Mouse (Mus musculus) heart, adult 9 months (tissue): ENCODE measurements around the gene Ptprn2.
"Not testable (repeated sequence)": the region's sequence is repeated elsewhere in the genome, so short reads cannot be mapped to it uniquely, and the experiment has no call there.

Experiments
- DNase-seq, 2 experiments: peaks; one replicate each; pipeline ENCODE4 v3.0.0; 2022; ENCODE audit warnings: low spot score in 2 of 2

Ptprn2 gene

DNA sequence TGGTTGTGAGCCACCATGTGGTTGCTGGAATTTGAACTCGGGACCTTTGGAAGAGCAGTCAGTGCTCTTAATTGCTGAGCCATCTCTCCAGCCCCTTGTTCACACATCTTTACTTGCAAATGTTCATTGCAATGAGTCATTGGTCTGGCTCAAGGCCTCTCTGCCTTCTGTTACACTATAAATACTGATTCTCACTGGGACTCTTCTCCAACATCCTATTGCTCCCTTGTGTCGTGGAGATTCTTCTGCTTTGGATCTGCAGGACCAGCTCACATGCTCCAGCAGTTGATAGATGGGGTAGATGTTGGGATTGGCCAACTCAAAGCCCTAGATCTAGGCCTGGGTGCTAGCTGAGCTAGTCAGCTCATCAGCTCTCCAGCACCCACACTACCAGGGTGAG, 28.3 kb downstream of the Ptprn2 start:
- DNase-seq: not testable (repeated sequence)

DNA sequence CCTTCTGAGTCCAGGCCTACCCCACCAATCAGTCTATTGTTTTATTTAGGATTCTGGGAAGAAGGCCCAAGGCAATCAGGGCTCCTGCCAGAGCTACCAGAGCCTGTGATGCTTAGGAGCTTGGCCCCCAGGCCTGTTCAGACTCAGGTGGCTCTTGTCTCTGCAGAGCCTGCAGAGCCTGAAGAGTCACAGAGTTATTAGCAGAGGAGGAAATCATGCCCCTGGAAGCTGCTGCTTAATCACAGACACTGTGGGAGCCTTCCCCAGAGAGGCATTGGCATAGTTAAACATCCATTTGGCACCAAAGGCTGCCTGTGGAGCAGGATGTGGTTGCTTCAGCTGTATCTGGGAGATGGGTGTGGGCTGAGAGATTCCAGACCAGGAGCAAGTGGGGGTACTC, 30.3 kb downstream of the Ptprn2 start:
- DNase-seq: peak in 1 of 2 experiments; percentile 6

DNA sequence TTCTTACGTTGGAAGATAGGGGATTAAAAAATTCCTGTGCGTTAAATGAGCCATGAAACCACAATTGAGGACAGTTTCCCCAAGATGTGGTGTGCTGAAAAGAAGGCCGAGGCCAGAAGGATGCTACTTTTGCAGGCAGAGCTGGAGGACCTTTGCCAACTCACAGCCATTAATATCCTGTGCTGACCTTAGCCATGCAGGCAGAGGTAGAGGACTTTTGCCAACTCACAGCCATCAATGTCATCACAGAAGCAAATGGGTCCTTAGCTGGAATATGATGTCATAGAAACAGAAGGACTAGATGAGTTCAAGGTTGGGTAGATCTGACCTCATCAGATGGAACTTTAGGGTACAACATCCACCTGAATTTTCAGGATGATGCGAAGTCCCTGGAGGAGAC, 43.3 kb downstream of the Ptprn2 start:
- no peak for DNase-seq

DNA sequence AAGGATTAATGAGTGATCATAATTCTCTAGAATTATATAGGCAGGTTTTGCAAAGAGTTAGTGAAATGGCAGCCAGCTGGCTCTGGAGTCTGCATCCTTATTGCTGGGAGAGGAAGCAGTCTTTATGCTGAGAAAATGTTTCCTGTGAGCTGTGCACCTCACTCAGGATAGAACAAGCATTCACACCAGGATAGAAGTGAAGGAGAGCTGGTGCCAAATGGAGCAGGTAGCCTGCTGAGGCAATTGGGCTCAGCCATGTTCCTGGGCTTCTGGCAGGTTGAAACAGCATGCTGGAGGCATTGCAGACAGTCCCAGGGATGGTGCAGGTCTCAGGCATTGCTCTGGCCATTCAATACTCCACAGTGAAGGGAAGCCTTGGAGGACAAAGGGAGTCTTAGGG, 47.8 kb downstream of the Ptprn2 start:
- no peak for DNase-seq

DNA sequence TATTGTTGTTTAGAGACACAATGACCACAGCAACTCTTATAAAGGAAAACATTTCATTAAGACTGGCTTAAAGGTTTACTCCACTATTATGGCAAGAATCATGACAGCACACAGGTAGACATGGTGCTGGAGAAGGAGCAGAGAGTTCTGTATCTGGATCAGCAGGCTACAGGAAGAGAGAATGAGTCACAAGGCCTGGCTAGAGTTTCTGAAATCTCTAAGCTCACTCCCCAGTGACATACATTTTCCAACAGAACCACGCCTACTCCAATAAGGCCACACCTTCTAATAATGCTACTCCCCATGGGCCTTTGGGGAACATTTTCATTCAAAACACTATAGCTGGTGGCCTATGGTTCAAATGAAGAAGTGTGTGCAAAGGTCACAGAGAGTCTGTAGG, 53.8 kb downstream of the Ptprn2 start:
- no peak for DNase-seq

DNA sequence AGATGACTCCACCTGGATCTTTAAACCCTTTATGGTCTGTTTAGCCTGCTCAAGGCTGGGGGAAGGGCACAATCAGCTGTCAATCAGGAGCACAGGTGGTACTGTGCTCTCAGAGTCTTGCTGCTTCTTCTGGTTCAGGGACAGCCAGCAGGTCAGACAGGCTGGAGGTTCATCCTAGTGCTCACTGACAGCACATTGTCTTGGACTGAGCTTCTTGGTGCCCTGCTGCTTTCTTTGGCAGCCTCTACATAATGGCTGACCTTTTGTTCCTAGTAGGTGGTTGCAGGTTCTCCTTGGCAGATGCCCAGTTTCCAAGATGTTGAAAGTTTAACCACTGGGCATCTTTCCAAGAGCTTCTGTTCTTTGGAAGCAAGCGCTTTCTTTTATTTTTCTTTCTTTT, 55.1 kb downstream of the Ptprn2 start:
- DNase-seq: no peak

DNA sequence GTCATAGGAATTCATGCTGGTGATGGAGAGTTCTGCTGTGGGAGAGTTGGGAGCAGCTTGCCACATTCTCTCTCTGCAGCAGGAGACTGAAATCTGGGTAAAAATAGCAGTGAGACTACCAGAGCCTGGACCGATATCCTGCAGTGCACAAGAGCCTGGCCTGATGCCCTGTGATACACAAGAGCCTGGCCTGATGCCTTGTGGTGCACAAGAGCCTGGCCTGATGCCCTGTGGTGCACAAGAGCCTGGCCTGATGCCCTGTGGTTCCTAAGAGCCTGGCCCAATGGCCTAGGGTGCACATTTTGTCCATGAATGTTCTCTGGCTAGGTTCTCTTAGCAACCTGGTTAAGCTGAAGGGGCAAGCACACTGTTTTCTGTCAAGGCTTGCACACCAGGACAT, 64.5 kb downstream of the Ptprn2 start:
- DNase-seq: peak; percentile 56 to 76

DNA sequence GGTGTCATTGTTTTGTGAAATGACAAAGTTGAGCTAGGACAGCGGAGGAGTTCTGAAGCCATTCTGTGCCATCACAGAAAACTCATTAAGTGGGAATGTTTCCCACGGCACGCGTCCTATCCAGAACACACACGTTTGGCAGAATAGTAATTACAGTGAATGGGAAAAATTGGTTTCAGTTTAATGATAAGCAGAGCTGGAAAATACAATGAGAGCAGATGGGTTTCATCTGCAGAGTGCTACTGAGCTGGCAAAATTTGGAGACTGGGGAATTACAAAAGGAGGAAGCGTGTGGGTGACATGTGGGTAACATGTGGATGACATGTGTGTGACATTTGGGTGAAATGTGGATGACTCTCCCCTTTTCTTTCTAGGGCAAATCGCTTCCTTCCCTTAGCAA, 66.0 kb downstream of the Ptprn2 start:
- no peak for DNase-seq

DNA sequence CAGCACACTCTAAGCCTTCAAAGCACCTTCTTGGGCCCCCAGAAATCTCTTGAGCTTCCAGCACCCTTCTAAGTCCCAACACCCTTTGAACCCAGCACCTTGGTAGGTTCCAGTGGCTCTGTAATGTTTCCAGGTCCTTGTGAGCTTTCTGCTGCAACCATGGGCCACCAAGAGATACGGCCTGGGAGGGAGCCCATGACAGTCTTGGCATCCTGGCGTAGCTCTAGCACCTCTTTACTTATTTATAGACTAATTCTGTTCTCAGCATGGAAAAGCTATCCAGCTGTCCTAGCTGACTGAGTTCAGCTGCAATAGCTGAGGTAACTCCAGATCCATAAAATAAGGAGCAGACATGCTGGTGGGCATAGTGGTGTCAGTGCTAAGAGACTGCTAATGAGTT, 66.8 kb downstream of the Ptprn2 start:
- DNase-seq: peak; percentile 34 to 36

DNA sequence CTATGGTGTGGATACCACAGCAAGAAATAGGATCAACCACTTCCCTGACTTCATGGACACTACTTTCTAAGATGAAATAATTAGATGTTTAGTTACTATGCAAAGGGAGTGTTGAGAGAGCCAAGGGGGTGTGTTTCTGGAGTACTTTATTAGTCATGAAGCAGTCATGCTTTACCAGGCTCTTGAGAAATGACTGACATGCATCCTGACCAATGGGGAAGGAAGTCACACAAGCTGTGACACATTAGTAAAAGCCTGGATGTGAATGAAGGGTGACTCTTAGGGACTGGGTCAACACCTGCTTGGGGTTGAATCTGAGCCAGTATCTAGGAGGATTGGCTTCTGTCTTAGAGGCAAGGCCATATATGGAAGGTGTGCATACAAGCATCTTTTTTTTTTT, 67.8 kb downstream of the Ptprn2 start:
- no peak for DNase-seq

DNA sequence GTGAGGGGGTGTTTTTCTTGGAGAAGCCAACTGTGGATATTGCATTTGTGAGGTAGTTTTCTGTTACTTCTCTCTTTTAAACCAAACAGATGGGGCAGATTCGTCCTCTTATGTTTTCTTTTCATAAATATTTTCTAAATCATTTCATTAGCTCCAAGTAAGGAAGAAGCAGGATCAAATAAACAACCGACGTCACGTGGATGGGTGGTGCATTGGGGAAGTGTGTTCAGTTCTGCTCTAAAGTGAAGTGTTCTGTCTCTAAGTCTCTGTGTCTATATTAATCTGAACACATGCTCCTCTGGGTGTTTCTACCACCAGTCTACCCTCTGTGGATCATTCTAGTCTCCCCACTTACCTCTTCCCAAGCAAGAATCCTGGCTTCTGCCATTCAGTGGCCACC, 70.4 kb downstream of the Ptprn2 start:
- no peak for DNase-seq

DNA sequence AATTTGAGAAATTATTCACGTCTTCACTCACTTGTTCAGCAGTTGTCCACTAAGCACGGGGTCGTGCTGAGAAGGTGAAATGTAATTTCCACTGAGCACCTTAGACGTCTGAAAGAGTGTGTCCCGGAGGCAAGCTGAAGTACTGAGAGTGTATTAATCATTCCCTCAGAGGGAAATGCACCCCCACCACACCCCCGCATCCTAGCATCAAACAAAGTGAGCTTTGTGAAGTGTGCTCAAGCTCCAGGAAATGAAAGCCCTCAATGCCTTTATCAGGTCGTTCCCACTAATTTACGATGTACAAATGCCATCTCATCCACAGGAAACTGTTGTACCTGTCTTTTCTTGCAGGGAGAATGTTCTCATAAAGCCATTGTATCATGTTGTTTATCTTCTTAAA, 78.9 kb downstream of the Ptprn2 start:
- no peak for DNase-seq

DNA sequence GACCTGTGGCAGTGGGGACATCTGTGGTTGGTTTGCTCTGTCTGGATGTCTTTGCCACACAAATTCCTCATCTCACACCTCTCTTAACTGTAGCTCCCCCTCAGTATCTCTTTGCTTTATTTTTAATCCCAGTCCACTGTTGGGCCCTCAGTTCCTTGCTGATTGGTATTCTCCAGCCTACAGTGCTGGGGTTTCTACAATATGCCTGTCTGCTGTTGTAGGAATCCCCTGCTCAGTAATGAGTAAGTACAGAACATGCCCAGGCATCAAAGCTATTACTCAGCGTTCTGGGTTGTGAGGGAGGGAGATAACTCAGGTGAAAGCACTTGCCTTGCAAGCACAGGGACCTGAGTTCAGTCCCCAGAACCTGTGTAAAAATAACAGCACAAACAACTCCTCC, 81.2 kb downstream of the Ptprn2 start:
- DNase-seq: no peak

DNA sequence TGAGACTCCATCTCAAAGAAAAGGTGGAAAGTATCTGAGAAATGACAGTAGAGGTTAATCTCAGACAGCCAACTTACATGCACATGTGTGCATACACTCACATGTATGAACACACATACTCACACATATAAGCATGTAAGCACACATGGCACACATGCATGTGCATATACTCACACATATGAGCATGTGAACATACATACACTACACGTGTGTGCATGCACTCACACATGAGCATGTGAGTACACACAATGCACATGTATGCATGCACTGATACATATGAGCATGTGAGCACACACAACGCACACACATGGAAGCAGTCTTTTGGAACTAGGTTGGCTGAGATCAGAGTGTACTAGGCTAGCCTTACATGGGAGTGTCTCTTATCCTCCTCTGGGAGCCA, 81.7 kb downstream of the Ptprn2 start:
- DNase-seq: no peak

DNA sequence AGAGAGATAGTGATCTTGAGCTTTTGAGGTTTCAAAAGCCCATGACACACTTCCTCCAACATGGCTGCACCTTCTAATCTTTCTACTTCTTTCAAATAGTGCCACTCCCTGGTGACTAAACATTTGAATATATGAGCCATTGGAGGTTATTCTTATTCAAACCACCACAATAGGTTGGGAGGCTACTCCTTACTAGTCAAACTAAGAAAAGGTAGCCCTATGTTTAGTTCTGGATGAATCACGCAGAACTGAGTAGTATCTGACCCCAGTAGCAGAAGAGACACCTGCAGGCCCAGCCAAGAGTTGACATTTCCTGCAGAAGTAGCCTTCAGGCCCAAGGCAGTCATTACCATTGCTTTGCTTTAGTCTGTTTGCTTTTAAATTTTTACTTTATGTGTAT, 84.0 kb downstream of the Ptprn2 start:
- no peak for DNase-seq

DNA sequence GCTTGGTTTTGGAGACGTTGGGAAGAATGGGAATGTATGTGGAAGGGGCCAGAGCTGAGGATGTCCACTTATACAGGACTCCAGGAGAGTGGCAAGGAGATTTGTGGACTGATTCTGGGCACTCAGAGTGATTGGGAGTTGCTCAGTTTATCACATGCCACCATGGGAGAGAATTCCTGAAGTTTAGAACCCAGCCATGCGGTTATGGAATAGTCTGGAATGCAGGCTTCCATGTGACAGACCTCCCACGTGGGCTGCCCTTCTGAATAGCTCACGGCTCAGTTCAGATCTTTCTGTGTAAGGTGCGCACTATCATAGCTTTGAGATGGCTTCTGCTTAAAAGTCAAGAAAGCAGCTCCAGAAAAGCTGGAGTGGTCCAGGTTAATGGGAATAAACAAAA, 88.6 kb downstream of the Ptprn2 start:
- no peak for DNase-seq

DNA sequence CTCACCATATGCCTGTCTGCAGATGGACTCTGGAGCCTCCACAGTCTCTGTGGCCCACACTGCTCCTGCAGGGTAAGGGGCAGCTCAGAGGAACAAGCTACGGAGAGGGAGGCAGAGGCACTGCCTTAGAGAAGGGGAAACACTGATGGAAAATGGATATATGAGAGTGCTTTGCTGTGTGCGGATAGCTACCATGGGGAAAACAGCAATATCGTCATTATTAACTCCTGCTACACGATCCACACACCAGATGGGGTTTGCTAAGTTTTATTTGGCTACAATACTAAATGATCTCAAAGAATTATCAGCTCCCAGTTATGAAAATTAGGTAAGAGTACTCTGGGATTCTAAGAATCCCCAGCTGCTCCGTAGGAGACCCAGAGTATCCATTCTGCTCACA, 89.2 kb downstream of the Ptprn2 start:
- DNase-seq: no peak

DNA sequence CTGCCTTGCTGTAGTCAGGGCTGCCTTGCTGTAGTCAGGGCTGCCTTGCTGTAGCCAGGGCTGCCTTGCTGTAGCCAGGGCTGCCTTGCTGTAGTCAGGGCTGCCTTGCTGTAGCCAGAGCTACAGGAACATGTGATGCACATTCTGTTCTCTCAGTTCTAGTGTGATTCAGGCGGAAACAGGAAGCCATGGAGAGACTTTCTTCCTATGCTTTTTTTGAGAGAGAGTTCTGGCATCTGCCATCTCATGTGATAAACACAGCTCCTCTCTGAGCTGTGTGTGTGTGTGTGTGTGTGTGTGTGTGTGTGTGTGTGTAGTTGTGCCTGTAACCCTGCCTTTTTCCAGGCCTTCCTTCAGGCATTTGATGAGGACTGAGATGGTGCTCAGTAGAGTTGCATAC, 92.4 kb downstream of the Ptprn2 start:
- not testable (repeated sequence) for DNase-seq

DNA sequence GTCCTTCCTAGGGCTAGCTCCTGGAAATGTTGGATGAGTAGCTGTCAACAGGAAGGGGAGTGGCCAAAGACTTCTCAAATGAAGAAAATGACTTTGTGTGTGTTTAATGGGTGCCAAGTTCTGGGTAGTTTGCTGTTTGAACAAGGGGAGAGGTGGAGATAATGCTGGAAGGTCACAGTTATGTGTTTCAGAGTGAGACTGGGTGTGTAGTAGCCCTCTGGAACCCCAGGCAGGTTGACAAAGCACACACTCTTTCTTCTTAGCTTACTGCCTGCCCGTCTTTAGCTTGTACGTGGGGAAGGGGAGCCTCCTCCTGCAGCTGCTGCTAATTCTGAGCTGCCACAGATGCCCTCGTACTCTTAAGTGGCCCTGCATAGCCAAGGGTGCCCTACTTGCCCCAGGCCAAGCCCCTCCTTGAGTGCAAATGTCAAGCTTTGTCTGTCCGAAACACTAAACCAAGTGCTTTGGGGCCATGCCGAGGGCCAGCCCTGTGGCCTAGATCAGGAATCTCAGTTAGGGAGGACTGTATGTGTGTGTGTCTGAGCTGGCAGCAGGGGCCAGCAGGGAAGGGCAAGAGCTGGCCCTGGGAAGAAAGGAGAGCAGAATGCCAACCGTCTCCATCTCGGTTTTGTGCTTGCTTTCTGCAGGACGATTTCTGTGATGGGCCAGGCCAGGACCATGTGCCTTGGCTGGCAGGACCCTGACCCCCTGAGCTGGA, 95.5 kb downstream of the Ptprn2 start:
- DNase-seq: no peak

DNA sequence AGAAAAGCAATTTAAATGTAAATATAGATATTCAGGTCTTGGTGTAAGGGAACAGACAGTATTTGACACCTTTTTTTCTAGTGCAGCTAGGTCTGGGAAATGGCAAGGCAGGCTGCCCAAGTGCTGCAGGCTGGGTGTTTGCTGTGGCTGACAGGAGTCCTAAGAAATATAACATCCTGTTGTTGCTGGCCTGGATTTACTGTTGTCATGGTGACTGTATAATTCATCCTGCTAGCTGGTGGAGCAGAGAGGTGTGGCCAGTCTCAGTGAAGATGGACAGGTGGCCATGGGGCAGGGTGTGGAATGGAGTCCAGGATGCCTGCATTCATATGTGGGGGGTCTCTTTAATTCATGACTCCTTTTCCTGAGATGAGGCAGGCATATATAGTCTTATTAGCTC, 96.3 kb downstream of the Ptprn2 start:
- DNase-seq: peak in 1 of 2 experiments; percentile 5

DNA sequence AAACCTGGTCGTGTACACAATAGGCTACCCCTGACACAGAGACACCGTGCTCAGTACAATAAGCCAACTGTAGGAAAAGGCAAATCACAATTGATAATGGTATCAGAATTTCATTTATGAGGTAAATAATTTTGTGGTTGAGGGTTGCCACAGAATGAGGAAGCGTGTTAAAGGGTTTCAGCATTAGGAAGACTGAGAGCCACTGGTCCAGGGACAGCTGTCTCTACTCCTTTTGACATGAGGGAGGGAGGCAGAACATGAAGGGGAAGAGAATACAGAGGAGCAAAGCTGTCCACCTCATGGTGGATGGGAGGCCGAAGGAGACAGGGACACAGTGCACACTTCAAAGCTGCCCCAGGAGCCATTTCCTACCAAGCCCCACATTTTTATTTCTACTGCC, 97.3 kb downstream of the Ptprn2 start:
- DNase-seq: no peak

DNA sequence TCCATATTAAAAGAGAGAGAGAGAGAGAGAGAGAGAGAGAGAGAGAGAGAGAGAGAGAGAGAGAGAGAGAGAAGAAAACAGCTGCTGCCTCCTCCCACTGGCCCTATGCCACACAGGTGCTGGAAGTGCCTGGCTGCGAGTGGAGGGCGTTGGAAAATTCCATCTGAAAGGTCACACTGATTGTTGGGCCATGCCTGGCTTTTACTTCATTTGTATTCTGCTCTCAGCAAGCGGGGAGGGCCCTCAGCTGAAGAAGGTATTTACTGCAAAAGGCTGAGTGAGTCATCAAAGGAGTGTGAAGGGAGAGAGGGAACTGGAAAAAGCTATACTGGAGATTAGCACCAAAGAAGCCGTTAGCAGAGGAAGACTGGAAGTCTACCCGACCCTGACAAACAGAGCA, 99.5 kb downstream of the Ptprn2 start:
- no peak for DNase-seq

DNA sequence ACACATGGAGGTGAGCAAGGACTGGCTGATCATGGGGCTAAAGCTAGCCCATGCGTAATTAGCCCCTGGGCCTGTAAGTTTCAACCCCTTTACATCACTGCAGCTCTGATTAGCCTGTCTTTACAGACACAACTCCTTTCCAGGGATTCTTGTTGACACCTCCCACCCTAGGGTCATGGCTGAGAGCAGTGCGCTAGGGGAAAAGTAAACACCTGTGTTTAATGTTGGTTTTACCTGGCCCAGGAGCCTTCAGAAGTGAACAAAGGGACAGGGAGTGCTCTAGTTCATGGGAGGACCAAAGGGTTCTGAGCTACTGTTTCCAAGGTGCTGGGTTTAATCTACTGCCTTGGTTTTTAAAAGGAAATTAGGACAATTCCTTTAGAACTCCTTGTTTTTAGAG, 100.6 kb downstream of the Ptprn2 start:
- DNase-seq: no peak

DNA sequence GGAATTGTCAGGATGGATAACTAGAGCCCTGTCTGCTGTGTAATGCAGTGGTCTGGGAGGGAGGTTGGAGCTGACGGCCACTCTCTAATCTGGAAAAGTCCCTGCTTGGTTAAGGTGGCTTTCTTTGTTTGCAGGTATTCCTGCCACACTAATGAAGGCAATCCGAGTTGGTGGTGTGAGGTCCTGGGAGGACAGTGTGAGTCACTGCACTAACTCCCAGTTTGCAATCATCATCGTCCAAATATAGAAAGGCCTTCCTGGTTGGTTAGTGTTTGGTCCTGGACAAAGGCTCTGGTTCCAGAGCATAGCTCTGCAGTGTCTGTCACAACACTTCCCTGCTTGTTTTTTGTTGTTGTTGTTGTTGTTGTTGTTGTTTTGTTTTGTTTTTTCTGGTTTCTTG, 102.0 kb downstream of the Ptprn2 start:
- peak in 1 of 2 experiments; percentile 2 for DNase-seq
